In the genomic region with DNA sequence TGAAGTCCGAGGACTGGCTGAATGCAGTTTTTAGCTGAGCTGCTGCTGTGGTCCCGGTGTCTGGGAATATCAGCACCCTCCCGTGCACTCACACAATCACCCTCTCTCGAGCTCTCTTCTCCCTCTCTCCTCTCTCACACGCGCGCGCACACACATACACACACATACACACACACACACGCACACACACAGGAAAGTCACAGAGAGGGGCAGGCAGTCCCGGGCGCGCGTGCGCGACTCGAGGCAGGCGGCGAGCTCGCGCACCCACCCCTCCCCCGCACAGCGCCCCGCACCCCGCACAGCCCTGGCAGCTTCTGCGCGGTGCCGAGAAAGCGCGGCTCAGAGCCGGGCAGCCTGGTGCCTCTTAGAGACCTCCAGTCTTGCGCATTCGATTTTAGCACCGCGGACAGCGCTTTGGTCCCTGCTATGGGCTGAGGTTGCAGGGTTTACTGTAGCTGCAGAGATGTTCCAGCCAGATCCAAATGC, we compare ENCODE assay signal across 9 mouse cellular contexts. TPM values are rescaled to one million over a fixed set of nuclear protein-coding genes. Genes with fewer than 3 reads are reported as not detected.
DNase-seq lines count a peak whose midpoint lies in the region; ATAC-seq lines count a peak whose summit lies in the region.
"Had no signal": no experiment of that assay in that cellular context is flagged by ENCODE, and none has a peak within 500 bp of the region (broad histone marks: within the 10 kb centered on the region; RNA-seq: fewer than 3 reads in every experiment).

A gene (minus strand): TSS at position 240 of the 486 bp plus-strand sequence.

- peak within 1 kb of the TSS; percentile 60 for H3K4me3 ChIP-seq in midbrain, embryonic 12.5 days

- peaks cover 3% of the 10 kb centered on the region; the same call in 1 of the 2 replicates for H3K4me1 ChIP-seq in midbrain, embryonic 12.5 days

- peak within 1 kb of the TSS; percentile 79 for H3K27ac ChIP-seq in midbrain, embryonic 12.5 days (replicated peaks)

- H3K36me3 ChIP-seq in midbrain, embryonic 12.5 days, result no peaks in the 10 kb centered on the region
- H3K36me3 ChIP-seq in splenic B cell, adult 2 months (ENCODE audit: control insufficient read depth, insufficient read depth, low read length, poor library complexity, severe bottlenecking), result no peaks in the 10 kb centered on the region

- WGBS in midbrain, embryonic 12.5 days, result 1% methylated on average over 35 of the region's 35 CpGs

- peak; percentile 92 for ATAC-seq in midbrain, embryonic 12.5 days (ENCODE audit: low FRiP score, low read depth)

- peak within 1 kb of the TSS; percentile 72 for H3K9ac ChIP-seq in midbrain, embryonic 12.5 days (replicated peaks)

- H3K27me3 ChIP-seq in midbrain, embryonic 12.5 days, result no peaks in the 10 kb centered on the region
- no peaks in the 10 kb centered on the region; the same call in none of the 2 replicates for H3K27me3 ChIP-seq in splenic B cell, adult 2 months (ENCODE audit: control insufficient read depth, insufficient read depth, low read length, poor library complexity, severe bottlenecking)

- peak; percentile 64 to 86 for DNase-seq in adrenal gland, adult (ENCODE audit: inconsistent age in 2 of 2, low spot score in 1 of 2)
- peak; percentile 95 to 96 for DNase-seq in cerebellum, postnatal 14 days
- peak; percentile 74 to 82 for DNase-seq in frontal cortex, postnatal 25 days (ENCODE audit: low spot score in 2 of 2)
- DNase-seq in hindlimb bud, embryonic 11.5 days (ENCODE audit: extremely low spot score, low read depth, low spot score), result peak; percentile 71
- peak; percentile 79 to 91 for DNase-seq in left cerebral cortex, adult 8-10 months (ENCODE audit: low spot score in 2 of 2)
- peak; percentile 68 for DNase-seq in splenic B cell, adult 2 months (ENCODE audit: low read depth, low spot score)
- DNase-seq in c-Kit-positive CD71-positive TER-119-positive erythroid progenitor cells, embryonic 14.5 days (ENCODE audit: low spot score), result no peak

- peak within 1 kb of the TSS; percentile 81 for H3K4me2 ChIP-seq in midbrain, embryonic 12.5 days (replicated peaks)

- H3K9me3 ChIP-seq in midbrain, embryonic 12.5 days, result no peaks in the 10 kb centered on the region

RNA-seq across cellular contexts. Expression of the gene that starts here (rescaled TPM):
- 100 to 1,000 TPM; 439 to 469 (median 455) TPM for total RNA-seq in left cerebral cortex, adult 8-10 months (2022)
- polyA plus RNA-seq in midbrain, embryonic 12.5 days (2016; fragmentation: Nextera tagmentation; extraction: Ambion mirVana), result 37.5 and 44.2 TPM in 2 replicates
- total RNA-seq: liver, adult 2 months had no signal
- polyA plus RNA-seq: liver, adult 2 months had no signal
